Comparison of ENCODE assay signal across 10 mouse cellular contexts in the genomic region with DNA sequence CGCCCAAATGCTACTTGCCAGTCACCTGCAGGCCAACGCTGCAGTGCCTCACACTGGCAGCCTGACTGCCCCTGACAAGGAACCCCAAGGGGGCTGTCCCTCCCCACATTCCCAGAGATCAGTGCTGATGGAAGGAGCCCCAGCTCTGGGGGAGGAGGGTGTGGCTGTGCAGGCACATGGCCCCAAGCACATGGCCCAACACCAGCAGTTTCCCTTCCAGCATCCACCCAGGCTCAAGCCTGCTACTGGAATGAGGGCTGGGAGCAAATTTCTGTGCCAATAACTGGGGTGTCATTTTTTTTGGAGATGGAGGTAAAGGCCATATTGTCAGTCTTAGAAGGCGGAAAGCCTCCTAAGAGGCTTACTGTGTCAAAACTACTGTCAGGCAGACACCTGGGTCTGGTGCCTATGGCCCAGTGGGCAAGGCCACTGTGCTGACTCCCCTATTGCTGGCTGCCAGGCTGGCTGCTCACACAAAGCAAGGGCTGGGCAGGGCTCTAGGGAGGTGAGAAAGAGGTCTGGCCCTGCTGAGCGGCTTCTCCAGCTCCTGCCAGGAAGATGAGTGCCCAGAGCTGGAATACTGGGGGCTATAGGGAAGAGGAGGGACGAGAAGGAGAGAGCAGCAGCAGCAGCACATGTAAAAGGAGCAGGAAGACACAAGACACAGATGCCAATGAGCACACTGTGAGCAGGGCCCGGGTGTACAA. TPM values are rescaled to one million over a fixed set of nuclear protein-coding genes. Genes with fewer than 3 reads are reported as not detected.
A peak's percentile ranks its signal among the peaks of the same experiment; 100 is the strongest.
DNase-seq lines count a peak whose midpoint lies in the region; ATAC-seq lines count a peak whose summit lies in the region.
"Had no signal": no experiment of that assay in that cellular context is flagged by ENCODE, and none has a peak within 500 bp of the region (broad histone marks: within the 10 kb centered on the region; RNA-seq: fewer than 3 reads in every experiment).

No protein-coding gene starts in this region.

- no peak overlapping the region for H3K4me3 ChIP-seq in heart, embryonic 13.5 days
- no peak overlapping the region for H3K4me3 ChIP-seq in forebrain, embryonic 16.5 days (replicated peaks; ENCODE audit: low read length)
- H3K4me3 ChIP-seq in midbrain, embryonic 12.5 days, result no peak overlapping the region
- no peak overlapping the region for H3K4me3 ChIP-seq in intestine, embryonic 16.5 days (ENCODE audit: low read length)

- 82% methylated on average over 6 of the region's 6 CpGs for WGBS in heart, embryonic 13.5 days
- WGBS in forebrain, embryonic 16.5 days, result 74% methylated on average over 6 of the region's 6 CpGs
- 85% methylated on average over 6 of the region's 6 CpGs for WGBS in midbrain, embryonic 12.5 days
- 87% methylated on average over 6 of the region's 6 CpGs for WGBS in intestine, embryonic 16.5 days

- peak overlapping the region; percentile 44; the same call in 1 of the 2 replicates for H3K9ac ChIP-seq in heart, embryonic 13.5 days
- H3K9ac ChIP-seq in forebrain, embryonic 16.5 days (replicated peaks; ENCODE audit: low read depth, low read length), result no peak overlapping the region
- H3K9ac ChIP-seq in midbrain, embryonic 12.5 days (replicated peaks), result 0 out of 2 replicates have a peak overlapping the region, but pooled peaks have one; percentile 12
- H3K9ac ChIP-seq in intestine, embryonic 16.5 days (ENCODE audit: low read depth, low read length), result no peak overlapping the region
- H3K9ac ChIP-seq: liver, embryonic 14.5 days had no signal

- peaks cover 43% of the 10 kb centered on the region for H3K4me1 ChIP-seq in heart, embryonic 13.5 days
- H3K4me1 ChIP-seq in forebrain, embryonic 16.5 days (replicated peaks; ENCODE audit: control insufficient read depth, insufficient read depth, low read length), result peaks cover 37% of the 10 kb centered on the region
- peaks cover 32% of the 10 kb centered on the region for H3K4me1 ChIP-seq in midbrain, embryonic 12.5 days
- H3K4me1 ChIP-seq in intestine, embryonic 16.5 days (ENCODE audit: control insufficient read depth, insufficient read depth, low read length), result peaks cover 7% of the 10 kb centered on the region; the same call in 1 of the 2 replicates

- peaks cover 99% of the 10 kb centered on the region for H3K36me3 ChIP-seq in heart, embryonic 13.5 days
- peaks cover 25% of the 10 kb centered on the region for H3K36me3 ChIP-seq in forebrain, embryonic 16.5 days (ENCODE audit: control insufficient read depth, insufficient read depth)
- H3K36me3 ChIP-seq in midbrain, embryonic 12.5 days, result peaks cover 81% of the 10 kb centered on the region
- peaks cover 34% of the 10 kb centered on the region for H3K36me3 ChIP-seq in intestine, embryonic 16.5 days (ENCODE audit: control insufficient read depth, insufficient read depth, low read length)

- DNase-seq in heart, postnatal 4 days, result no peak
- peak; percentile 60 for DNase-seq in adipocyte (ENCODE audit: low spot score)
- no peak for DNase-seq in layer of hippocampus, adult 18-20 months (ENCODE audit: low spot score in 2 of 2)
- no peak for DNase-seq in cerebellum, postnatal 4 days (ENCODE audit: low spot score in 2 of 2)
- DNase-seq: right cerebral cortex, adult 18-20 months had no signal

- ATAC-seq in heart, embryonic 13.5 days (ENCODE audit: extremely low read depth, insufficient number of reproducible peaks, low FRiP score, low TSS enrichment), result no peak
- ATAC-seq in forebrain, embryonic 16.5 days, result no peak
- ATAC-seq in midbrain, embryonic 12.5 days (ENCODE audit: low FRiP score, low read depth), result no peak
- no peak for ATAC-seq in intestine, embryonic 16.5 days

- 0 out of 2 replicates have a peak, but pooled peaks cover 3% of the 10 kb centered on the region for H3K9me3 ChIP-seq in heart, embryonic 13.5 days
- no peaks in the 10 kb centered on the region for H3K9me3 ChIP-seq in forebrain, embryonic 16.5 days (ENCODE audit: control insufficient read depth, low read length)
- no peaks in the 10 kb centered on the region for H3K9me3 ChIP-seq in midbrain, embryonic 12.5 days
- H3K9me3 ChIP-seq in intestine, embryonic 16.5 days (ENCODE audit: control insufficient read depth, low read length), result no peaks in the 10 kb centered on the region

- H3K27ac ChIP-seq in heart, embryonic 13.5 days (replicated peaks), result no peak overlapping the region
- H3K27ac ChIP-seq in forebrain, embryonic 16.5 days (ENCODE audit: low read length), result peak overlapping the region; percentile 21; the same call in 1 of the 2 replicates
- H3K27ac ChIP-seq in midbrain, embryonic 12.5 days (replicated peaks), result peak overlapping the region; percentile 83
- no peak overlapping the region for H3K27ac ChIP-seq in intestine, embryonic 16.5 days (ENCODE audit: low read length)
- H3K27ac ChIP-seq: liver, embryonic 14.5 days had no signal

- H3K27me3 ChIP-seq in heart, embryonic 13.5 days (replicated peaks), result no peaks in the 10 kb centered on the region
- H3K27me3 ChIP-seq in forebrain, embryonic 16.5 days (replicated peaks; ENCODE audit: control insufficient read depth, insufficient read depth, low read length), result no peaks in the 10 kb centered on the region
- no peaks in the 10 kb centered on the region for H3K27me3 ChIP-seq in midbrain, embryonic 12.5 days
- H3K27me3 ChIP-seq in intestine, embryonic 16.5 days (replicated peaks; ENCODE audit: control insufficient read depth, insufficient read depth, low read length), result no peaks in the 10 kb centered on the region

- H3K4me2 ChIP-seq in heart, embryonic 13.5 days, result no peak overlapping the region
- H3K4me2 ChIP-seq in forebrain, embryonic 16.5 days (ENCODE audit: low read length), result no peak overlapping the region
- no peak overlapping the region for H3K4me2 ChIP-seq in midbrain, embryonic 12.5 days (replicated peaks)
- H3K4me2 ChIP-seq in intestine, embryonic 16.5 days (ENCODE audit: low read depth, low read length), result no peak overlapping the region

RNA-seq across cellular contexts. Expression of gene Rcor2, which starts 11.2 kb away (rescaled TPM):
- polyA plus RNA-seq in heart, embryonic 13.5 days (2015; fragmentation: Nextera tagmentation; extraction: Ambion mirVana), result 12.7 and 16.5 TPM in 2 replicates
- total RNA-seq in heart, postnatal 4 days (2021), result 10 to 100 TPM; 19.0 to 19.2 TPM
- polyA plus RNA-seq in forebrain, embryonic 16.5 days (2015; fragmentation: Nextera tagmentation; extraction: Ambion mirVana), result 45.8 and 49.2 TPM in 2 replicates
- polyA plus RNA-seq in midbrain, embryonic 12.5 days (2016; fragmentation: Nextera tagmentation; extraction: Ambion mirVana), result 93.7 and 96.3 TPM in 2 replicates
- 10 to 100 TPM; 12.7 to 13.9 TPM for total RNA-seq in layer of hippocampus, adult 18-20 months (2021)
- 6.5 and 9.0 TPM in 2 replicates for polyA plus RNA-seq in intestine, embryonic 16.5 days (2015; fragmentation: Nextera tagmentation; extraction: Ambion mirVana)

RNA-seq across cellular contexts. Expression of gene Naa40, which starts 37.4 kb away (rescaled TPM):
- 51.0 and 52.1 TPM in 2 replicates for polyA plus RNA-seq in heart, embryonic 13.5 days (2015; fragmentation: Nextera tagmentation; extraction: Ambion mirVana)
- 10 to 100 TPM; 34.3 to 36.9 TPM for total RNA-seq in heart, postnatal 4 days (2021)
- 67.3 and 74.7 TPM in 2 replicates for polyA plus RNA-seq in forebrain, embryonic 16.5 days (2015; fragmentation: Nextera tagmentation; extraction: Ambion mirVana)
- 88.4 and 91.0 TPM in 2 replicates for polyA plus RNA-seq in midbrain, embryonic 12.5 days (2016; fragmentation: Nextera tagmentation; extraction: Ambion mirVana)
- 10 to 100 TPM; 28.5 to 29.8 TPM for total RNA-seq in layer of hippocampus, adult 18-20 months (2021)
- 48.4 and 51.9 TPM in 2 replicates for polyA plus RNA-seq in intestine, embryonic 16.5 days (2015; fragmentation: Nextera tagmentation; extraction: Ambion mirVana)

Comparison
In these comparisons a context has a peak if more than half of its experiments do, and no peak if none do; other contexts are left out.
1. H3K27ac ChIP-seq: peak in forebrain, embryonic 16.5 days (single experiment) and midbrain, embryonic 12.5 days (single experiment); none in heart, embryonic 13.5 days (single experiment) and intestine, embryonic 16.5 days (single experiment).
2. H3K9ac ChIP-seq: peak in heart, embryonic 13.5 days (single experiment) and midbrain, embryonic 12.5 days (single experiment); none in forebrain, embryonic 16.5 days (single experiment) and intestine, embryonic 16.5 days (single experiment).